Mouse (Mus musculus) adrenal gland, postnatal 14 days (tissue): Measurements from ENCODE around the gene Stk38l. TPM values are rescaled to one million over a fixed set of nuclear protein-coding genes. Genes with fewer than 3 reads are reported as not detected.

Source experiments
- DNase-seq: peaks from one replicate; pipeline ENCODE4 v3.0.0; 2021; ENCODE audit warnings: mixed read lengths
- long read RNA-seq, 2 experiments: library from polyadenylated mRNA; stranded (forward); transcript quantifications; one replicate each; pipeline ENCODE4 v2.0.0; 2021
- total RNA-seq: library from RNA; stranded (reverse); gene quantifications from 2 replicates; pipeline ENCODE4 v1.2.3, GENCODE M21; 2021

The Stk38l gene
- 17.8 and 18.9 TPM in 2 replicates for total RNA-seq
- long read RNA-seq, experiment 1, full-length matches to known transcripts = 12 of 19 reads
- long read RNA-seq, experiment 1, partial matches to known transcripts = 1 of 19 reads
- long read RNA-seq, experiment 1, other reads (novel, unspliced or antisense) = 6 of 19 reads
- long read RNA-seq, experiment 2, full-length matches to known transcripts = 7 of 12 reads
- long read RNA-seq, experiment 2, partial matches to known transcripts = 0 of 12 reads
- long read RNA-seq, experiment 2, other reads (novel, unspliced or antisense) = 5 of 12 reads

DNA sequence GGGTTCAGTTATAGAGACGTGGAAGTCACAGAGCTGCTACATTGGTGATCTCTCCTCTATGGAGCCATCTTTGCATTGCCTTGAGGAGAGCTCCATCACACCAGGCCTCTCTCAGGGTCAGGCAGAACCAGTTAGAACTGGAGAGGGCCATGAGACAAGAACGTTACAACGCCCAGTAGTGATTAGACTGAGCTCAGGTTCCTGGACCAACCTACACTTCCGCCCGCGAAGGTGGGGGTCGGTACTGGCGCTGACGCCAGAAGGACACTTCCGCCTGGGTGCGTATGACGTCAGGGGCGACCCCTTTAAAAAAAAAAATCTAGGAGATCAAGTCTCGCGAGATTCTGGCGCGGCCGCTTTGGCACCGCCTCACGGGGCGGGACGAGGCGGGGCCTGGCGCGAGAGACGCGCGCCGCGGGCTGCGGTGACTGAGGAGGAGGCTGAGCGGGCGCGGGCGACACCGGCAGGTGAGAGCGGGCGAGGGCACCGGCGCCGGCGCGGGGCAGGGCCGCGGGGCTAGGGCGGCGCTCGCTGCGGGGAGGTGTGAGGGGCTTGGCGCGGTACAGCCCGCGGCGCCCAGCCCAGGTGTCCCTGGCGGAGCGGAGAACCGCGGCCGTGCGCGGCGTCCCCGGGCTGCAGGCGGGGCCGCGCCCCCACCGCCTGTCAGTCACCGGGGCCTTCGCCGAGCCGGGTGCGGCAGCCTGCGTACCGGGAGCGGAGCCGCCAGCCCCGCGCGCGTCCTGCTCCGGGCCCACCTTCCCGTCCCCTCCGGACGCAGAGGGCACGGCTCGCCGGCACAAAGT, at the start of gene Stk38l:
Stk38l (plus strand) TSS at position 415 of the 803 bp plus-strand sequence.
- DNase-seq = peak; percentile 96

- DNase-seq = no peak
Measured at GRCm38 (mm10) chr6:146676904-146677303, 47.9 kb upstream of the Stk38l start.

DNA sequence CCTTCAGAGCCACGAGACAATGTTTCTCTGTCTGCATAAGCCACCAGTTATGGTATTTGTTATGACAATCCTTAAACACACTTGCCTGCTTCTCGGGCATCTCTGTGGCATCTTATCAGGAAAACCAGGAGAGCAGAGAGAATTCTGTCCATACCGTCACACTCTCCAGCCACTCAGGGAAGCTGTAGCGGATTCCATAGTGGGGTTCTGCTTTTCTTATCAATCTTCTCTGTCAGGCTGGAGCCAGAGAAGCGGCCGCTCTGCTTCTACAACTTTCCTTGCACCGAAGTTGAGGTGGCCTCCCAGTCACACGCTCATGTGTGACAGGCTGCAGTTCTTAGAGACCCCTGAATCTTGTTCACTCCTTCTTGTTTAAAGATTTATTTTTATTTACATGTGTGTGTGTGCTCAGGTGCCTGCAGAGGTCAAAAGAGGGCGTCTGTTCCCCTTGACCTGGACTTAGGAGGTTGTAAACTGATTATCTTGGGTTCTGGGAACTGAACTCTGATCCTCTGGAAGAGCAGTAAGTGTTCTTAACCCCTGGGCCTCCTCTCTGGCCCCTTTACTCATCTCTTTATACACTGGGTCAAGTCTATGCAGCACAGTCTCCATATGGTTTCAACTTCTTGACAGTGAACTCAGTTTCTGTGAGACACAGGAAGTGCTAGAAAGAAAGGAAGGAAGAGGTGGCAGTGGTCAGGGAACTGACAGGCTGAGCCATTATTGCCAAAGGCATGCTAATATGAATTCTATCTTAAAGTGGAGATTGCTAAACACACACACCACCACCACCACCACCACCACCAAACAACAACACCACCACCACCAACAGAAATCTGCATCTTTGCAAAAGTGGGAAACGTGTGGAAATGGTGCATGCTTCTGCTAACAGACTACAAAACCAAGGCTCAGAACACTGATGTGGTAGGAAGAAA, 46.4 kb upstream of the Stk38l start:
- DNase-seq = no peak

DNA sequence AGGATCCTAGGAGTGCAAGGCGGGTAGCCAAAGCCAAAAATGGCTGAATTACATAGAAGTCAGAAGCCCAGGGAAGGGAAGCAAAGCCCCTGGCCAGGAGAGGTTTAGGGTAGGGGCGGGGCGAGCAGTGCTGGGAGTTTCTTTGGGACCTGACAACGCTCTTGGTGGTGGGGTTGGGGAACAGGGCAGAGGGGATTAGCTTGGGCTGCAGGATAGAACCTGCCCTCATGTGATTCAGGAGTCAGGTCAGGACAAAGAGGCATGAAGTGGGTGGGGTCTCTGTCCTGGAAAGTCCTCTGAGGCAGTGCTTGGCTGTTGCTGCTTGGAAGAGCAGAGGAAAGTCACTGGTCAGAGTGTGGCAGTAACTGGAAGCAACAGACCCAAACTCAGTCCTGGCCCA, 40.9 kb upstream of the Stk38l start:
- peak; percentile 15 for DNase-seq

DNA sequence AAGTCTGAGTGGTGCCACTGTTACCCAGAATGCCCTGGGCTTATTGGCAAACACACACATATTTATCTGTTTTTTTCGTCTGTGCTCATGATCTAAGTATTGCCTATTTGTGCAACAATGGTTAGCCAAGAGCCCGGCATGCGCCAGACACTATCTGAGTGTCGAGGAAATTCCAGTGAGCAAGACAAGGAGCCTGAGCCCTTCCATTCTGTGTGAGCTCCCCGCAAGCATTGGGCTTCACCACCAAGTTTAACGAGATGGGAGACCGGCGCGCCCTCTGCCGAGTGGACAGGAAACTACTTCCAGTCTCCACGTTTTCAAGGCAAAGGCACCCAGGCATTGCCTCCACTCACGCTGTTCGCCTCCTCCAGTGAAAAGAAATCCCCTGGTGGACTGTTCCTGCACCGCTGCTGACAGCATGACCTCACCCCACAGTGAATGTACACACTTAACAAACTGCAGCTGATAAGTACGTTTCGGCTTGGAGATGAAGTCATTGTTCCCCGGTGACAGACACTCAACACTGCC, 39.0 kb upstream of the Stk38l start:
- DNase-seq = peak; percentile 68

DNA sequence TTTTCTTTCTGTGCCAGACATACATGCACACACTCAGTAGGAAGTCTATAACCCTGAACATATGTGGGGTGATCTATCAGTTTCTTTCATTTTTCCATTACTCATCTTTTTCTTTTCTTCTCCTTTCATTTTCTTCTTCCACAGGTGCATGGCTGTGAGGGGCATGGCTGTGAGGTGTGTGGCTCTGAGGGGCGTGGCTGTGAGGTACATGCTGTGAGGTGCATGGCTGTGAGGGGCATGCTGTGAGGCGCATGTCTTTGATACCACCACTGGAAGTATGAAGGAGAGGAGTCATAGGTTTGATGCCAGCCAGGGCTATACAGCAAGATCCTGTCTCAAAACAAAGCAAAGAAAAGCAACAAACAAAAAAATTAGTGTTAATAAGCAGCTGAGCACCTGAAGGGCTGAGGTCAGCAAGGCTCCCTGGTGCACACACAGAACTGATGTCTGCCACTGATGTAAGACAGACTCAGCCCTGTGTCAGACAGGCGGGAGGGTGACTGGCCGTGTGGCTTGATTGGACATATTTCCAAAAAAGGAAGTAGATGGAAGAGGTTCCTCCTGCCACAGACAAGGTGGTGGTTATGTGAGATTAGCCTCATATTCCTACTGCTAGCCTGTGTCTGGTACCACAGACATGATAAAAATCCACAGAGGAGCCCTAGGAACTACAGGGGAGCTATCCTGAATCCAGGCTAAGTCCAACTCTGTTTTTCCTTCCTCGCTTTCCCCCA, 38.2 kb upstream of the Stk38l start:
- peak; percentile 8 for DNase-seq

DNA sequence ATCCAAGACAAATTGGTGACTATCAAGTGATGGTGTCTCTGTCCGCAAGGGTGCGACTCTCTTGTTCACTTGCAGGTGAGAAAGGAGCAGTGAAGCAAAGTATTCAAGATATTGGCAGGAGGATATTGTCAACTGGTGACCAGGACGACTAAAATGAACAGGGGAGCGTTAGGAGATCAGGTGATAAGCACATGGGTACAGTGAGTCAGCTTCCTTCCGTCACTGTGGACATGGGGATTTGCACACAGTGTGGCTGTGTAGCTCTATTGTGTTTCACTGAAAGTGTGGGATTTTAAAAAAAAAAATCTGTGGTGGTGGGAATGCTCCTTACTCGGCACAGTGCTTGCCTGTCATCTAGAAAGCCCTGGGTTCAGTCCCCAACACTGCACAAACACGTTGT, 36.8 kb upstream of the Stk38l start:
- DNase-seq = no peak

DNA sequence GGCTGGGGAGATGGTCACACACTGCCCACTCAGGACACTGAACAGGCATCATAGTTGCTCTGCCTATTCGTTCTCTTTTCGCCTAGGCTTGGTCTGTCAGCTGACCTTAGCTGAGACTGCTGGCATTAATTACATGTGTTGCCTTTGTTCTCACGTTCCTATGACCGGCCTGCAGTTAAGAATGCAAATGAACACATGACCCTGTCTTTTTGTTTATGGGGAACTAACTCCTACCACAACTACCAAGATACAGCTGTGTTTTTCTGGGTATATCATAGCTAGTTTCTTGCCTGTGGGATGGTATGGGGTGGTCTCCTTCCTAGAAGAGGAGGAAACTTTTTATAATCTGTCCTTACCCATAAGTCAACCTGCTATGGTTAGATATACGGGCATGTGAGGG, 35.9 kb upstream of the Stk38l start:
- DNase-seq = no peak

DNA sequence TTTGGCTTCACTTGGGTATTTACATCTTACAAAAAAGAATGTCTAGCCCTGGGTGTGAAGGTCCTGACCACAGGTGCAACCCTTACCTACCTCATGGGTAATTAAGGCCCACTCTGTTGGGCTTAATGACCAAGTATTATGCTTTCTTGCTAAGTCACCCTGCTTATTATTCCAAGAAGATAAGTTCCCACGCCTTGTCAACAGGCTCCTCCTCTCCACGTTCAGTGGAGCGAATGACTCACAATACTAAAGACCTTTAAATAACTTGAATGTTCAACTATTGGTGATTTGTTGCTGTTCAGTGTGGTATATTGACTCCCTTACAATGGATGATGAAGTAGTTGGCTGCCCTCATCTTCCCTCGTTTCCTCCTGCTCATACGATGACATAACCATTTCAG, 27.0 kb upstream of the Stk38l start:
- DNase-seq = no peak

DNA sequence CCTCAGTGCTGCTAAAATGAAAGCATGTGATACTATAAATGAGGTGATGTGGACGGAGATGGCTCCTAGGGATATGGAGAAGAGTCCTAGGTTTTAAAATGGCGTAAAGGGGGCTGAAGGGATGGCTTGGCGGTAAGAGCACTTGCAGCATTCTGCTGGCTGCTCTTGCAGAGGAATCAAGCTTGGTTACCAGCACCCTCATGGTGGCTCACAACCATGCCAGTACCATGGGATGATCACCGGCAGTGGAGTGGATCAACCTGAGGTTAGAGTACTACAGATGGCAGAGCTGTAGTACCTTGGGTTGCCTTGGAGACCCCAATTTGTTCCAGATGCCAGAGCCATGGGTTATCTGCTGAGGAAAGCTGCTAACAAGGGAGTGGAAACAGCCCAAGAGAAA, 26.4 kb upstream of the Stk38l start:
- no peak for DNase-seq

DNA sequence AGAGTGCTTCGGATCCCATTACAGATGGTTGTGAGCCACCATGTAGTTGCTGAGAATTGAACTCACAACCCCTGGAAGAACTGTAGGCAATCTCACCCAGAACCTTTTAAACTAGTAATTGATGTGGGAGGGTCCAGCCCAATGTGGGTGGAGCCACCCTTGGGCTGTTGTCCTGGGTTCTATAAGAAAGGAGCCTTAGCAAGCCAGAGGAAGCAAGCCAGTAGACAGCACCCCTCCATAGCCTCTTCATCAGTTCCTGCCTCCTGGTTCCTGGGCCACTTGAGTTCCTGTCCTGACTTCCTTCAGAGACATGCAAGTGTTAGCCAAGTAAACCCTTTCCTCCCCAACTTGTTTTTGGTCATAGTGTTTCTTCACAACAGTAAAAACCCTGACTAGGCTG, 24.3 kb upstream of the Stk38l start:
- DNase-seq = no peak

DNA sequence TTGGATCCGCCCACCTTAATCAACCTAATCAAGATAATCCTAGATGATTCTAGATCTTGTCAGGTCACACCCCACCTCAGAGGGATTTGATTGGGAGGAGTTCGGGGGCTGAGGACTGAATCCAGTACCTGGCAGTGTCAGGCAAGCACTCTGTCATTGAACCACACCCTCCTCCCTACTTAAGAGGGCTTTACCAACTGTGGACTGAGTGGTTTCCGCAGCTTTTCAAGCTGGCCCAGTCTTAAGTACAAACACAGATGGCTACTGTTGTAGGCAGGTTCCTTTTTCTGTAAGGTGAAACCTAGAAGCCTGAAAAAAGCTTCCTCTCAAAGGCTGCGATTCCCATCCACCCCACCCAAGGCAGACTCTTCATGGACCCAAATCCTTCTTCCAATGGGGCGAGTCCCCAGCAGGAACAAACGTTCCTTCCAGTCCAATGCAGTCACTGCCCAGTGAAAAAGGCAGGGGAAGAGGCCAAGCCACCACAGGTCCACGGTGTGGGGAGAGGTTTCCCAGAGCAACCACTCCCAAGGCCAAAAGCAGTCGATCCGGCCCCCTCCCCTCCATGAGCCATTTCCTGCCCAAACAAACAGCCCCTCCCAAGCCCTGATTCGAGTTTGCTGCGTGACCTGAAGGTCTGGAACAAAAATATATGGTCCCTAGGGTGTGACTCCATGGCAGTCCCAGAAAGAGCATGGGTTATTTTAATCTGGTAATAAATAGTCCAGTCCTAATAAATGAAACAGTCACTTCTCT, 22.5 kb upstream of the Stk38l start:
- DNase-seq = no peak

DNA sequence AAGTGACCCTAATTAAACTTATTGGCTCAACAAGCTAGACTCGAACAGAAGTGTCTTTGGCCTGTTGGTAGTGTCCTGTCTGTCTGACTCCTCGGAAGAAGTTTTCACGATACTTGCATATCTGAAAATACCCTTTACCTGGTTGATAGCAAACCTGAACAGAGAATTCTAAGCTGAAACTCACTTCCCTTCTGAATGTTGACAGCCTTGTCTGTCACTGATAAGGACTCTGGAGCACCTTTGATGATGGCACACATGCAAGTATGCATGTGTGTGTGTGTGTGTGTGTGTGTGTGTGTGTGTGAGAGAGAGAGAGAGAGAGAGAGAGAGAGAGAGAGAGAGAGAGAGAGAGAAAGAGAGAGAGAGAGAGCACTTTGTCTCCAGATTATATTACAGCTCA, 21.4 kb upstream of the Stk38l start:
- no peak for DNase-seq

GRCm38 (mm10) chr6:146705631-146706030, 19.2 kb upstream of the Stk38l start:
- DNase-seq = no peak

DNA sequence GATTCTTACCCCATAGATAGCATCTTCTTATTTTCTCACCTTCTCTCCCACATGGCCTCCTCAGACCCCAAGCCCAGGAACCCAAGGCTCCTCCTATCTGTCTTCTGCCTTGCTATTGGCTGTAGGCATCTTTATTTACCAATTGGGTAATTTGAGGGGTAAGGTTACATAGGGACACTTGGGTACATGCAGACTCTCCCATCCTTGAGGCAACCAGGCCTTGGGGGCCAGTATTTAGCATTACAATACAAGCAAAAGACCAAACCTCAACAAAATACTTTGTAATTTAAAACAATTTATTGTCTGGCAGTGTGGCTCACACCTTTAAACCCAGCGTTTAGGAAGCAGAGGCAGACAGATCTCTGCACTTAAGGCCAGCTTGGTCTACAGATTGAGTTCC, 5.2 kb upstream of the Stk38l start:
- DNase-seq = no peak

DNA sequence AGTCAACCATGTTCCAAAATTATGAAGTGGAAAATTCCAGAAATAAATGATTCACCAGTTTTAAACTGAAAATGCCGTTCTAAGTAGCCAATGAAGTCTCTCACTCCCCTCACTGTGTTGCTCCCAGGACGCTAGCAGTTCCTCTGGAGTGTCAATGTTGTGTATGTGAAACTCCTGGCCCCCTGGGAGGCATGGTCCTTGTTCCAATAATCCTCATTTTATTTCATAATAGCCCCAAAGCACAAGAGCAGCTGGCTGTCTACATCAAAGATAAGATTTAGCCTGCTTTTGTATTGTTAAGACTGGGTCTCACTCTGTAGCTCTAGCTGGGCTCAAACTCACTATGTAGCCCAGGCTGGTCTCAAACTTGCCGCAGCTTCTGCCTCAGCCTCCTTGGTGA, 990 bp upstream of the Stk38l start:
- no peak for DNase-seq

DNA sequence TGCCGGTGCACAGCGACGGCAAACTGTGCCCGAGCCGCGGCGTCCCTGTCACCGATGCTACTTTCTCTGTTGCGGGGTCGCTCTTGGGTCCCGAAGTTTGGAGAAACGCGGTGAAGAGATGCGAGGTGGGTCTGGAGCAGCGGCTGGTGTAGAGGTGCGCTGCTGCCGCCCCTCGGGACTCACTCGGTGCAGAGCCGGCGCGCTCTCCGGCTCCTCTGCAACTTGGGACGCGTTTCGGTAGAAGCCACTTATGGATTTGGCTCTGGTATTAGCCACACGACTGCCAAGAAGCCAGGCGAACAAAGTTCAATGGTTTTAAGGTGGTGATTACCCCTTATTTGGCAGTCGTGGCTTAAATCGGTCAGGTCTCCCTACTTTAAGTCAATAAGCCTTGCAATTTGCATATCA, 593 bp downstream of the Stk38l start:
- DNase-seq = no peak

DNA sequence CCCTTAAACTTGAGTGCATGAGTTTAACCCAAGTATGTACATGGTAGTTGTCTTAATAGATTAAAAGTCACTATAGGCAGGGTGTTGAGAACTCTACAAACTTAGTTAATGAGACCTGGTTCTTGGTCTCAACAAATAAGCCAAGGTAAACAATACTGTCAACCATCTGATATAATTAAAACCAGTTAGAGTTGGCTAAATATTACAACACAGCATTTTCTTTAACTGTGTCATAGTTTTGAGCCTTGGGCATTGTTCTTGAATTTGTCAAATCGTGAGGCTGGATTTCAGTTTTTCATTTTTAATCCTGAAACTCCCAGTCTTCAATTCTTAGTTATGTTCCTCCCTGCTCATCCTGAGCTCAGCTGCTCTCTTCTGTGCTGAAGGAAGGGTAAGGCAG, 6.2 kb downstream of the Stk38l start:
- no peak for DNase-seq

DNA sequence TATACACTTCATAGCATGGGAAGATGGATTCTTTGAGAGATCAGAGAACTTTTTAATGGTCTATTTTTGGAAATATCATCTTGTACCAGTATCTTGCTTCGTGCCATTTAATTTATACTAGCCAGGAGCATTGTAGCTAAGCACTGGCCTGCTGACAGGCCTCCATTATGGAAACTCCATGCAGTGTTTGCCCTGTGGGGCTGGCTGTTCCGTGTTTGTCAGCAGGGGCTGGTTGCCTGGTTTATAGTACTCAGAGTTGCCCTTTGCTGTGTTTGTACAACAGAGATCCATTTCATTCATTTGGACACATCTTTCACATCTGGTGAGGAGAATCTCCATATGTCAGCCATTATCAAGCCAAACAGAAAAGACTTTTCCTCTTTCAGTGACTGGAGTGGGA, 6.9 kb downstream of the Stk38l start:
- DNase-seq = no peak

DNA sequence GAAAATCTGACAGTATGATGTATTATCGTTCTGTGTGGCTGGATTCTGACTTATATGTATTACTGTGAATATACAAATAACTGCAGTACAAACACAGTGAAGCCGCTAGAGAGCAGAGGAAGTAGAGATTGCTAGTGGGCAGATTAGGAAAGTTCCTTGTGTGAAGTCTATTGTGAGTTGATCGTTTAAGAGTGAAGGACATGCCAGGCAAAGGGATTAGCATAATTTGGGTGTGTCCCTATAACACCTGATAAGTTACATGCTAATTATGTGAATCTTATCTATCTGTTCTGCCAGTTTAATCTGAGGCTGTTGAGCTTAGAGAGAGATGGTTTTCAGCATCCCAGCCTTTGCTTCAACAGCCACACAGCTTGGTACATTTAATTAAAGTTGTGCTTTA, 7.4 kb downstream of the Stk38l start:
- DNase-seq = no peak

GRCm38 (mm10) chr6:146732676-146733075, 7.9 kb downstream of the Stk38l start:
- no peak for DNase-seq
